Mouse (Mus musculus): Measurements from ENCODE around the gene Eva1c.

DNA sequence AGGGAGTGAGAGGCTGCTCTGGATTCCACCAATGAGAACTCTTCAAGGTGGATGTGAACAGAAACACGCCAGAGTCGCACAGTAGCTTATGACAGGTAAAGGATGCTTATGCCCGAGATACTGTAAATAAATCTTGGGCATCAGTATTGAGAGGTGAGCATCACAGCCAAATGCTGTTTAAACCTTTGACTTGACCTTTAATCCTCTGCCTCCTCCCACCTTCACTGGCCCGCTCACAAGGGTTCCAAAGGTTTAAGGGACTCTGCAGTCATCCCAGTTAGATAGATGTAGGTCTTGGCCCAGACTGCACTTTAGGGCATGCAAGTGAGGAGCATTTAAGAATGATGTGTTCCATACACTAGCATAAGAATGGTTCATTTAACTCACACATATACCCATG lies 31.7 kb downstream of the Eva1c start:
- no peak for TF ChIP-seq CTCF (IDR thresholded peaks at IDR 0.05; ENCODE audit: control insufficient read depth, insufficient read depth, low read length)
- TF ChIP-seq POLR2A (IDR thresholded peaks at IDR 0.05; ENCODE audit: borderline replicate concordance, control insufficient read depth, low read depth, low read length) = no peak
